Mouse (Mus musculus) kidney, postnatal 0 days (tissue): ENCODE data around the gene Dgcr8. TPM values are rescaled to one million over a fixed set of nuclear protein-coding genes. Genes with fewer than 3 reads are reported as not detected.

Source experiments
- ATAC-seq: fragments of 200-750 bp; cut with Nextera tagmentation; replicated peaks from 2 replicates; pipeline ENCODE4 v1.8.0; 2017; ENCODE audit warnings: low read depth, moderate number of reproducible peaks, moderate TSS enrichment, moderate library complexity; ENCODE audit not compliant: low FRiP score
- DNase-seq: peaks from one replicate; pipeline ENCODE4 v3.0.0-alpha.2; 2016; ENCODE audit warnings: low spot score
- H3K27ac ChIP-seq: fragments of 300-500 bp; sonication (generic); 2 replicates; pipeline ENCODE4 v1.5.1; 2014; ENCODE audit warnings: mild to moderate bottlenecking
- H3K27me3 ChIP-seq: fragments of 300-500 bp; sonication (generic); 2 replicates; pipeline ENCODE4 v1.6.1; 2014; ENCODE audit warnings: low read length, mixed read lengths; ENCODE audit not compliant: insufficient read depth
- H3K36me3 ChIP-seq: fragments of 300-500 bp; sonication (generic); 2 replicates; pipeline ENCODE4 v1.6.1; 2014; ENCODE audit warnings: low read length, mixed read lengths; ENCODE audit not compliant: insufficient read depth
- H3K4me1 ChIP-seq: fragments of 300-500 bp; sonication (generic); replicated peaks from 2 replicates; pipeline ENCODE4 v1.6.1; 2014; ENCODE audit warnings: antibody characterized with exemption, low read length, mixed read lengths; ENCODE audit not compliant: insufficient read depth
- H3K4me2 ChIP-seq: fragments of 300-500 bp; sonication (generic); 2 replicates; pipeline ENCODE4 v1.6.1; 2014; ENCODE audit warnings: mild to moderate bottlenecking, low read length, moderate library complexity, mixed read lengths
- H3K4me3 ChIP-seq: fragments of 300-500 bp; sonication (generic); replicated peaks from 2 replicates; pipeline ENCODE4 v1.5.1; 2014; ENCODE audit warnings: low read depth, low read length
- H3K9ac ChIP-seq: fragments of 300-500 bp; sonication (generic); 2 replicates; pipeline ENCODE4 v1.6.1; 2014; ENCODE audit warnings: low read depth, low read length
- H3K9me3 ChIP-seq: fragments of 300-500 bp; sonication (generic); replicated peaks from 2 replicates; pipeline ENCODE4 v1.6.1; 2016; ENCODE audit warnings: low read length, inconsistent platforms, mixed read lengths
- CTCF ChIP-seq: IDR thresholded peaks from 2 replicates; pipeline ENCODE4 v1.5.1; 2016; ENCODE audit warnings: antibody characterized with exemption, low read depth, mild to moderate bottlenecking, moderate library complexity
- WGBS: fragments of 180-500 bp; shearing (Covaris S2); extraction: QIAGEN DNeasy Blood & Tissue Kit; methylation state at CpG from one replicate; pipeline ENCODE4 v1.1.7; 2014; 5-methylcytosine and 5-hydroxymethylcytosine counted together
- polyA plus RNA-seq: library from polyadenylated mRNA; unstranded; fragments of >200 nt; fragmentation: Nextera tagmentation; extraction: Ambion mirVana; gene quantifications from 2 replicates; pipeline ENCODE4 v1.2.1, GENCODE M21; 2015

The Dgcr8 gene
- polyA plus RNA-seq, 1 experiment from 2014 or later = 15.6 TPM

GRCm38 (mm10) chr16:18288166-18288565 lies 880 bp downstream of the Dgcr8 start:
- TF ChIP-seq CTCF = no peak
- Histone ChIP-seq H3K27ac (0 out of 2 replicates have a peak overlapping the region, but pooled peaks have one; percentile 82), H3K9me3 (no peaks in the 10 kb centered on the region), H3K4me1 (peaks cover 8% of the 10 kb centered on the region), H3K9ac (peak overlapping the region; percentile 94), H3K4me2 (peak overlapping the region; percentile 82), H3K27me3 (no peaks in the 10 kb centered on the region), H3K4me3 (peak overlapping the region; percentile 77), H3K36me3 (peaks cover 7% of the 10 kb centered on the region)
- DNase-seq (peak; percentile 41), ATAC-seq (no peak)
- 2% methylated on average over 4 of the region's 4 CpGs for WGBS

- no peaks in the 10 kb centered on the region for H3K27me3 ChIP-seq
- TF ChIP-seq CTCF = no peak
- DNase-seq (no peak), ATAC-seq (no peak)
- no peak overlapping the region for H3K9ac ChIP-seq
- WGBS = 83% methylated on average over 2 of the region's 2 CpGs
- no peaks in the 10 kb centered on the region for H3K4me1 ChIP-seq
- no peak overlapping the region for H3K4me2 ChIP-seq
- H3K27ac ChIP-seq = no peak overlapping the region
- peaks cover 59% of the 10 kb centered on the region for H3K36me3 ChIP-seq
- H3K4me3 ChIP-seq = no peak overlapping the region
- no peaks in the 10 kb centered on the region for H3K9me3 ChIP-seq
Observed at GRCm38 (mm10) chr16:18275166-18275565, 13.9 kb downstream of the Dgcr8 start.

- Histone ChIP-seq H3K27ac (no peak overlapping the region), H3K4me3 (no peak overlapping the region), H3K36me3 (peaks cover 49% of the 10 kb centered on the region), H3K4me2 (no peak overlapping the region), H3K9me3 (no peaks in the 10 kb centered on the region), H3K27me3 (no peaks in the 10 kb centered on the region), H3K4me1 (no peaks in the 10 kb centered on the region), H3K9ac (no peak overlapping the region)
- peak; percentile 31 for DNase-seq
- ATAC-seq = no peak
- 84% methylated on average over 5 of the region's 5 CpGs for WGBS
- peak; percentile 57 for TF ChIP-seq CTCF
Observed at GRCm38 (mm10) chr16:18268182-18268581, 20.9 kb downstream of the Dgcr8 start.

GRCm38 (mm10) chr16:18265024-18265423 lies 24.0 kb downstream of the Dgcr8 start:
- H3K4me2 ChIP-seq = no peak overlapping the region
- TF ChIP-seq CTCF = no peak
- no peaks in the 10 kb centered on the region for H3K4me1 ChIP-seq
- H3K36me3 ChIP-seq = peaks cover 39% of the 10 kb centered on the region
- ATAC-seq (no peak), DNase-seq (no peak)
- no peak overlapping the region for H3K27ac ChIP-seq
- H3K27me3 ChIP-seq = no peaks in the 10 kb centered on the region
- H3K4me3 ChIP-seq = no peak overlapping the region
- no peak overlapping the region for H3K9ac ChIP-seq
- H3K9me3 ChIP-seq = no peaks in the 10 kb centered on the region
- 85% methylated on average over 2 of the region's 2 CpGs for WGBS

DNA sequence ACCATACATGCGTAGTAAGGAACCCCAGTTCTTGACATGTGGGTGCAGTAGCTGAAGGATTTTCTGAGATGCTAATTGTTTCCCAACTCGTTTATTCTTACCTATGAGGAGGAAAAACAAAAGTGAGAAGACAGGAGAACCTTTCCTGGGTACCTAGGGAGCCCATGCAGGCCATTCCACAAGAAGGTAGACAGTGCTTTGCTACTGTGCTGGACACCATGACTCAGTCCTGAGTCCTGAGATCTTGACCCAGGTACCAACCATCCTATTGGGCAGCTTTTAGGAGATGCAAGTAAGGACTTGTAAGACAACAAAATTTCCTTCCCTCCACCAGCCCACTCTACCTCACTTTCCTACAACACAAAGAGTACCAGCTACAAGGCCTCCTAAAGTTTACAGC lies 30.8 kb downstream of the Dgcr8 start, which contains the start of gene Gm49776:
Gm49776 (minus strand) TSS at position 101 of the 400 bp plus-strand sequence.
- H3K36me3 ChIP-seq = peaks cover 74% of the 10 kb centered on the region
- no peak within 1 kb of the TSS for H3K4me2 ChIP-seq
- H3K27ac ChIP-seq = no peak within 1 kb of the TSS
- DNase-seq (no peak), ATAC-seq (no peak)
- no peak within 1 kb of the TSS for H3K9ac ChIP-seq
- no peaks in the 10 kb centered on the region for H3K27me3 ChIP-seq
- WGBS = 90% methylated on average over 2 of the region's 2 CpGs
- no peaks in the 10 kb centered on the region for H3K9me3 ChIP-seq
- no peak for TF ChIP-seq CTCF
- H3K4me1 ChIP-seq = no peaks in the 10 kb centered on the region
- H3K4me3 ChIP-seq = no peak within 1 kb of the TSS

- H3K36me3 ChIP-seq = peaks cover 71% of the 10 kb centered on the region
- no peak overlapping the region for H3K4me2 ChIP-seq
- ATAC-seq = no peak
- peaks cover 12% of the 10 kb centered on the region; the same call in 1 of the 2 replicates for H3K4me1 ChIP-seq
- H3K9me3 ChIP-seq = no peaks in the 10 kb centered on the region
- TF ChIP-seq CTCF = no peak
- H3K4me3 ChIP-seq = no peak overlapping the region
- DNase-seq = no peak
- H3K9ac ChIP-seq = no peak overlapping the region
- H3K27ac ChIP-seq = no peak overlapping the region
- H3K27me3 ChIP-seq = no peaks in the 10 kb centered on the region
- 91% methylated on average over 1 of the region's 1 CpGs for WGBS
Observed at GRCm38 (mm10) chr16:18253866-18254265, 35.2 kb downstream of the Dgcr8 start.

- H3K36me3 ChIP-seq = peaks cover 62% of the 10 kb centered on the region
- H3K9ac ChIP-seq = no peak overlapping the region
Observed at GRCm38 (mm10) chr16:18252736-18253135, 36.3 kb downstream of the Dgcr8 start.

More at GRCm38 (mm10) chr16:18252736-18253135, 36.3 kb downstream of the Dgcr8 start:
- DNase-seq = no peak
- WGBS = 81% methylated on average over 6 of the region's 6 CpGs
- no peak for TF ChIP-seq CTCF
- H3K4me3 ChIP-seq = no peak overlapping the region
- H3K27ac ChIP-seq = no peak overlapping the region
- no peaks in the 10 kb centered on the region for H3K27me3 ChIP-seq
- H3K4me1 ChIP-seq = peaks cover 12% of the 10 kb centered on the region; the same call in 1 of the 2 replicates
- H3K9me3 ChIP-seq = no peaks in the 10 kb centered on the region
- no peak for ATAC-seq
- no peak overlapping the region for H3K4me2 ChIP-seq
